Mouse (Mus musculus): ENCODE results near the gene Maea.

Maea gene

DNA sequence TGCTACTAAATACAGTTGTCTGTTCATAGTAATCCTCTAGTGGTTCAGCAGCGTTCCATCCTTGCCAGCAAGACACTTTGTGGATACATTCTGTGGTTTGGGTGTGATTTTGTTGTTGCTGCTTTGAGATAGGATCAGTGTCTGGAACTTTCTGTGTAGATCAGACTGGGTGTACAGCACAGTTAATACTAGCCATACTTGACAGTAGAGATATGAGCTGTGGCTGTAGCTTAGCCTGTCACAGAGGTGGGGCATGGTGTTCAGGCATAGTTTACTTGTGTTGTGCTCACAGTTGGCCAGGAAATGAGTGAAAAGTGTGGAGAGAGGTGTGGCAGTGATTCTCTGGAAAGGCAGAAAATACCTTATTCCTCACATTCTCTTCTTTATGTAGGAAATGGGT, 22.2 kb downstream of the Maea start:
- no peak for DNase-seq (ENCODE audit: low spot score)

DNA sequence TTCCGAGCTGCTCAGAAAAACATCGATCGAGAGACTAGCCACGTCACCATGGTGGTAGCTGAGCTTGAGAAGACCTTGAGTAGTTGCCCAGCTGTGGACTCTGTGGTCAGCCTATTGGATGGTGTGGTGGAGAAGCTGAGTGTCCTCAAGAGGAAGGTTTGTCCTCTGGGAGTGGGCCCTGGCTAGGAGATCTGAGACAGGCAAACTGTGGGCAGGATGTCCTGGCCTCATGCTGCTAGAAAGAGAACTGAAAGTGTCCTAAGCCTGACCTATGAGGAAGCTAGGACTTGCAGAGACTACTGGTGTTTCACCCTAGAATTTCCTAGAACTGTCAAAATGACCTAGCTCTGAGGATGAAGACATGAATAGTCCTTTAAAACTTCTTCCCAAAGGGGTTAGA, 23.2 kb downstream of the Maea start:
- DNase-seq (ENCODE audit: low spot score) = no peak

DNA sequence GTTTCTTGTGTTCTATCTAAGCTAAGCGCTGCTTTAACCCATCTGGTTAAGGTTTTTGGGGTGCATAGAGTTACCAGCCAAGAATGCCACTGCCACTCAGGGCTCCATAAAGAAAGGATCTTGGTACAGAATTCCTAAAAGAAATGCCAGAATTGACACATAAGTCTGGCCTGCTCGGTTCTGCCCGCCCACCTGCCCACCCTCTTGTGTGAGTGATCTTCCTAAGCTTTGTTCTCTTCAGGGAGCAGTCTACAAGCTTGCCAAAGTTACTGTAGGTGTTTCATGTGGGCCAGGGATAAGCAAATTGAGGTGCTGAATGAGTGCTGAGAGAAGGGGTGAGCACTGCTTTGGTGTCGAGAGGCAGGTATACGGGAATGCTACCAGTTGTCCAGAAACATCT, 28.0 kb downstream of the Maea start:
- DNase-seq (ENCODE audit: low spot score) = no peak

DNA sequence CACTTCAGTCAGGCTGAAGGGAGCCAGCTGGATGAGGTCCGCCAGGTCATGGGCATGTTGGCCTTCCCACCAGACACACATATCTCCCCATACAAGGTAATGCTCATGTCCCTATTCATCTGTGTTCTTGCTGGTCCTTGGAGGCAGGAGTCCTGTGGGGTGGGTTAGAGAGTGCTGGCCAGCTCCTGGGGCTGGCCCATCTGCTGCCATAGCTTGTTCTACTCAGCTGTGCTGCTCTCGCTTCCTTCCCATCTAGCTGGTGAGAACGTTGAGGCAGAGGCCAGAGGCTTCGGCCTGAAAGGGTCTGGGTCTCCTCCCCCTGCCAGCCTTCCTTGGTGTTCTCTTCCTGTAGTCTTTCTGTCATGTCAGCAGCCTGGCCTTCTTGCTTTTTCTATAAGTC, 33.3 kb downstream of the Maea start:
- no peak for DNase-seq (ENCODE audit: low spot score)

DNA sequence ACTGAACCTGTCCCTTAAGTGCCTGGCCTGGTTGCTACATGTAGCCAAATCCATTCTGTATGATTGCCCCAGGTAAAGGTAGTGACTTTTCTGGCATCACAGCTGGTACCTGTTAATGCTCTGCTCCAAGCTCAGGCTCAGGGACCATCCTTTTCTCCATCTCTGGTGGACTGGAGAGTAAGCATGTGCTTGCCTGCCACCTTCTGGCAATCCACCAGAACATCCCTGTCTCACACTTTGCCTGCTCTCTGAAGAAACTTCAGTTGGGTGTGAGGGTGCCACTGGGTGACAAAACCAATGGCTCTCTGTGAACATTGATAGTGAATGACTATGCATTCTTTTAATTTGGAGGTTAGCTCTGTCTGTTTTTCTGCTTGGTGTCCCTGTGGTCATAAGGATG, 35.8 kb downstream of the Maea start:
- DNase-seq (ENCODE audit: low spot score) = no peak

DNA sequence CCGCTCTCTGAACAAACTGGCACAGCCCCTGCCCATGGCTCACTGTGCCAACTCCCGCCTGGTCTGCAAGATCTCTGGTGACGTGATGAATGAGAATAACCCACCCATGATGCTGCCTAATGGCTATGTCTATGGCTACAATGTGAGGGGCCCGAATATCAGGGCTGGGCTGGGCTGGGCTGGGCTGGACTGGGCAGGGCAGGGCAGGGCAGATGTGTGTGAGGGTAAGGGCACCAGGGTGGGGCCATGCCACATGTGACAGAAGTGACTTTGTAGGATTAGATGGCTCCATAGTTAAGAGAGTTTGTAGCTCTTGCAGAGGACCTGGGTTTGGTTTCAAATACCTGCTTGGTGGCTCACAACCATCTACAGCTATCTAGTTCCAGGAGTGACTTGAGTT, 36.4 kb downstream of the Maea start:
- no peak for DNase-seq (ENCODE audit: low spot score)

DNA sequence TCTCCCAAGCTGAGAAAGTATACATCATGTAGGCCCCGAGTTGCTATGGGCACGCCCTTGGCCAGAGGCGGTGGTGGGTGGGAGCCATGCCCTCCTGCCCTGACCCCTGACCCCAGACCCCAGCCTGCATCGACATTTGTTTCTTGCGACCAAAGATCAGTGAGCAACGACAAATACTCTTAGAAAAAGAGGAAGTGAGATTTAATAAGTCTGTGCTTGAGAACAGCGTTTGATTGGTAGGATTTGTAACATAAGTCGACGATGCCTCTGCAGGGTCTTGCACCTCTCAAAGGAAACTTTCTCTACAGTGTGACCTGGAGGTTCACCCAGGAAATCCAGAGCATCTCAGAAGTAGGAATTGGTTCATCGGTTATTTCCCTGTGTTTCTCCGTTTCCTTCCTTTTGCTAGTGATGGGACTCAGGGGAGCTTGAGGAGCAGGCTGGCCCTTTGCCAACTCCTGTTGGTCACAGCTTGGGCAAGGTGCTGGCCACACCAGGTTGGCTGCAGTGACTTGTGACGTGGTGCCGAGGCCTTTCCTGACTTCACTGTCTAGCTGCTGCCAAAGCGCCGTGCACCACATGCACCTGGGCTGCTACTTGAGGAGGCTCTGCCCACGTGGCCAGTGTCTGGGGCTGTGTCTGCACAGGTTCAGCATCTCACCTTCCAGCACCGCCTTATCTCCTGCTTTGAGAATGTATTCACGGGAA, 37.2 kb downstream of the Maea start:
- no peak for DNase-seq (ENCODE audit: low spot score)

DNA sequence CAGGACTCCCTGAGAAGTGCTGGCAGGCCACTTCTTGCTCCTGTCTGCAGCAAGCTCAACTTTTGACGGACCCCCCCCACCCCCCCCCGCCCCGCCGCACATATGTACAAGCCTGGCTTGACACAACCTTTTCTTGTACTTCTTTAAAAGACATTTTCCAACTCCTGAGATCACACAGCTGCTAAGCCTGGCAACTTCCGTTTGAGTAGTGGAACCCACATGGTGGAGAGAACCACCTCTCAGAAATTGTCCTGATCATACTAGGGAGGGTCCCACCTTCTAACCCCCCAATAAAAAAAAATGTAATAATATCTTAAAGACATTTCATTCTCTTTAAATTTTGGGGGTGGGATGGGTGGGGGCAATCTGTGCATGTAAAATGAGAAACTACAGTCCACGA, 41.9 kb downstream of the Maea start:
- DNase-seq (ENCODE audit: low spot score) = no peak

DNA sequence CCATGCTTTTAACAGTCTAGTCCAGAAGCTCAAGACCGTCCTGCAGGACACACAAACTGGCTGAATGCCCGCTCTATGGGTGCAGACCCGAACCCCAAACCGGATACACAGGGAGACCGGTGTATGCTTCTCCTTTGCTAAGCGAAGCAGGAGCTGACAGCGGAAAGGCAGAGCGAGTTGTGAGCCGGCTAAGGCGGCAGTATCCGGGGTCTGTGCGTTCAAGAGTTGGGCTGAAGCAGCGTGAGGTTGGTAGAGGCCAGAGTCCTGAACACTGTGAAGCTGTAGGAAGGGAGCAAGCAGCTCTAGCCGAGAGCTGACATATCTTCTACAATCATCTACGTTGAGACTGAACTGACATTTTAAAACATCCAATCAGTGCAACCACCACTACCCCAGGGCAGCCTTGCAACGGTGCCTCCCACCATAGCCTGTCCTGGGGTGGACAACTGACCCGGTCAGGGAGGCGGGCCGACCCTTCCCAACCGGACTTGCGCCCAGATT, 42.5 kb downstream of the Maea start:
- DNase-seq (ENCODE audit: low spot score) = no peak

DNA sequence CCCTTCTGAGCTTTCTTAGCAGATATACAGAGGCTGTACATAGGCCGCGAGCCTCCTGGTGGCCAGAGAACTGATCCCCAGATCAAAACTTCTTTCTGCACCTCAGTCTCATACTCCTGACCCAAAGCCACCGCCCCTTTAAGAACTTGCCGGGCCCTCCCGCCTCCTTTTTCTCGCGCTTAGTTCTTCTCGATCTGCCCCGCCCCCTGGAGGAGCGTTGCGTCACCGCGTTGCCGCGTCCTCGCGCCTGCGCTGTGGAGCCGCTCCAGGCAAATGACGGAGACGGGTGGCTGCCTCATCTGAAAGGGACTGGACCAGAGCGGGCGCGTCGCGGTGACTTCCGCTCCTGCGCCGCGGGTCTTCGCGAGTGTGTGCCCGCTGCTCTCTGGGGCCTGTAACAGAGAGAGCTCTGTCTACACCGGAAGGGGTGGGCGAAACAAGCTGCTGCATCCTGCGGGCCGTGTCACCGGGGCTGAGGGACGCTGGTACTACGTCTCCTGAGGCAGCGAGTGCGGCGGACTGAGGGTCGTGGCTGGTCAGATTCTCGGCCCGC, 43.1 kb downstream of the Maea start, which contains the start of gene Uvssa:
Uvssa (plus strand) TSS at position 248 of the 553 bp plus-strand sequence.
- DNase-seq (ENCODE audit: low spot score) = peak; percentile 99

DNA sequence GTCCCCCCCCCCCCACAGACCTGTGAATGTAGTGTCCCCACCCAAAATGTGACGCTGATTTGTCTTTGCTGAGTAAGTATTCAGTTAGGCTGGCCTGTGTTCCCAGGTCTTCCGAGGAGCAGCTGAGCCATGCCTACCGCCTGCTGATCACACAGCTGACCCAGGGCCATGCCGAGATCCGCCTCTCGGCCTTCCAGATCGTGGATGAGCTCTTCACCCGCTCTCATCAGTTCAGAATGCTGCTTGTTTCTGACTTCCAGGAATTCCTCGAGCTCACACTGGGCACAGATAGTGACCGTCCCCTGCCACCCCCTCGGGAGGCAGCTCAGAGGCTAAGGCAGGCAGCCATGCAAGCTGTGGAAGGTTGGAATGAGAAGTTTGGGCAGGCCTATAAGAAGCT, 52.2 kb downstream of the Maea start:
- DNase-seq (ENCODE audit: low spot score) = no peak

DNA sequence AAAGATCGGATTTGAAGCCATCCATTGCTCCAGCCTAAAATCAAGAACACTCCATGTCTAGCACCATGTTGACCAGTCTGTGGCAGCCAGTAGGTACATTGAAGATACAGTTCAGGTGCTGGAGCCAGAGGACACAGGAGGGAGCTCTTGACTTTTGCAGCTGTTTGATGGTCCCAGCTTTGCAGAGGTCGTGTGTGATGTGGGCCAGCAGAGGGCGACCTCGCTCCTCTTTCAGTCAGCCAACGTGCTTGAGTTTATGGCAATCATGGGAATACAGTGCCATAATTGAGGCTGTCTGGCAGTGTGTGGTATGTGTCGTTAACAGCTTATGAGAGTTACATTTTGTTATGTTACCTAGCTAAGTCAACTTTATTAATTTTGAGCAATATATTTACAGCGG, 58.5 kb downstream of the Maea start:
- DNase-seq (ENCODE audit: low spot score) = peak; percentile 69

DNA sequence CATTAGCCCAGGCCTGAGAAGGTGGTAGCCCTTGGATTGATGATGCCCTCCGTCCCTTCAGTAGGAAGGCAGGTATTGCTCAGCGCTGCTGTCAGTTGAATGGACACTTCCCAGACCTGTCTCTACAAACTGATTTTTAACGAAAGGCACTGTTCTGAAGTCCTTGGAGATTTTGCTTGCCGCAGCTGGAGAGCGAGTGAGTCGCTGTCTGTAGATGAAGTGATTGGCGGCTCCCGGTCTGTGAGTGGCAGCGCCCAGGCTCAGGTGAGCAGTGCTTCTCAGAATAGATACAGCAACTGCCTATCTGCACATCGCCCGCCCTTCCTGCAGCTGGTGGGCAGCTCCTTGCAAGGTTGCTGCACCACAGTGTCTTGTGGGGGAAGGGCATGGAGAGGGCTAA, 60.4 kb downstream of the Maea start:
- no peak for DNase-seq (ENCODE audit: low spot score)

DNA sequence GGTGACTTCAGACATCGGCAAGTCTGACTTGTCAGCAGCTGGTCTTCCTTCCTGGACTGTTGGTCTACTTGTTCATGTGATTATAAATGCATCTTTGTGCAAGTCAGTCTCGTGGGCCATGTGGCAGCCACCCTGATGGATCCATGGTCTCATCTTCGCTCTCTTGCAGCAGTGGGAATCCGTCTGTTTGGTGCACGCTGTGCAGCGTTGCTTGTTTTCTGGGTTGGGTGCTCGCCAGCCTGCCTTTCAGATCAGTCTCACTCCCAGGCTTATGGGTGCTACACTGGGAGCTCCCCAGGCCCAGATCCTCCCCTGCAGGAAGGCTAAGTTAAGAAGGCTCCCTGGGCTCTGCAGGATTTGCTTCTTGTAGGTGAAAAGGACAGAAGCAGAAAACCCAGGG, 61.5 kb downstream of the Maea start:
- no peak for DNase-seq (ENCODE audit: low spot score)

DNA sequence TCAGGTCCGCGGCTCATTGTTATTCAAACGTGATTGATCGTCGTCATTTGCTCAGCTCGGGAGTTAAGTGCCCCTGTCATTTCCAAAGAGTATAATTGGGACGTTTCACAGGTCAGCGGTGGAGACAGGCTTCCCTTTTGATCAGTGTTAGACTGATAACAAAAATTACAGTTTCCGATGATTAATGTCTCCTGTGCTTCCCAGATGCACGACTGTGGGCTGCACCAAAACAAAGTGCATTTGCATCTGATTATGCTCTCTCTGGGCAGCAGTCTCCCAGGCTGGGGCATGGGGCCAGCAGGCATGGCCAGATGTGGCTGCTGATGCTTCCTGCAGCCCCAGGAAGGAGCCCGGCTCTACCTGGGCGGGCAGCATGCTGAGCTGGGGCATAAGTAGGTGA, 65.5 kb downstream of the Maea start:
- no peak for DNase-seq (ENCODE audit: low spot score)

DNA sequence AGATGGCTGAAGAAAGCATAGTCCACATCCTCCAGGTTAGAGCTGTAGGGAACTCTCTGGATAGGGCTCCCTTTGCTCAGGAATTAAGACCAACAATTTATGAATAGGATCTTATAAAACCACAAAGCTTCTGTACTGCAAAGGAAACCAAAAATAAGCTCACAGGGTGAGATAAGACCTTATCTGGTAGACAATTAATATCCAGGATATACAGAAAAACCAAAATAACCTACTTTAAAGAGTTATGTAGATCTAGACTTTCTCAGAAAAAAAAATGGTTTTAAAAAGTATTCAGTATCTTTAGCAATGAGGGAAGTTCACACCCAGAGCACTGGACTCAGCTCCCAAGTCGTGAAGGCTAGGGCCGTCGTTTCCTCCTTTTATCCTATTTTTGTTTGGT, 85.0 kb downstream of the Maea start:
- DNase-seq (ENCODE audit: low spot score) = no peak

Data from ovary, postnatal 14 days (tissue).